Mouse (Mus musculus) neural tube, postnatal 0 days (tissue): ENCODE results near the gene Utp18. TPM values are rescaled to one million over a fixed set of nuclear protein-coding genes. Genes with fewer than 3 reads are reported as not detected.

Experiments
- polyA plus RNA-seq: library from polyadenylated mRNA; unstranded; fragments of >200 nt; fragmentation: Nextera tagmentation; extraction: Ambion mirVana; gene quantifications from 2 replicates; pipeline ENCODE4 v1.2.1, GENCODE M21; 2015

Utp18 gene
- 23.6 and 26.5 TPM in 2 replicates for polyA plus RNA-seq

GRCm38 (mm10) chr11:93885572-93886410, at the start of gene Utp18, which contains the start of gene Mbtd1:
Gene Utp18, minus strand, starts transcription at chr11:93885766.
Gene Mbtd1, plus strand, starts transcription at chr11:93885852.

Other genes starting within 250 kb of the Utp18 start
- gene Mbtd1, start 86 bp upstream of the Utp18 start, polyA plus RNA-seq: 11.8 and 14.0 TPM in 2 replicates
- 138 and 150 TPM in 2 replicates for gene Nme2, start 70.5 kb upstream of the Utp18 start, polyA plus RNA-seq
- gene Gm20390, start 82.5 kb upstream of the Utp18 start, polyA plus RNA-seq: 359 and 393 TPM in 2 replicates
- gene Nme1, start 82.8 kb upstream of the Utp18 start, polyA plus RNA-seq: 278 and 348 TPM in 2 replicates
- 94.7 and 103 TPM in 2 replicates for gene Spag9, start 110.3 kb upstream of the Utp18 start, polyA plus RNA-seq